Mouse (Mus musculus) c-Kit-positive CD71-positive TER-119-negative erythroid progenitor cells, embryonic 14.5 days (primary cell): Measurements from ENCODE around the gene Cpsf3.

ENCODE experiments used
- DNase-seq: peaks from one replicate; pipeline ENCODE4 v3.0.0-alpha.2; 2013; ENCODE audit warnings: low read depth

Cpsf3 gene

DNA sequence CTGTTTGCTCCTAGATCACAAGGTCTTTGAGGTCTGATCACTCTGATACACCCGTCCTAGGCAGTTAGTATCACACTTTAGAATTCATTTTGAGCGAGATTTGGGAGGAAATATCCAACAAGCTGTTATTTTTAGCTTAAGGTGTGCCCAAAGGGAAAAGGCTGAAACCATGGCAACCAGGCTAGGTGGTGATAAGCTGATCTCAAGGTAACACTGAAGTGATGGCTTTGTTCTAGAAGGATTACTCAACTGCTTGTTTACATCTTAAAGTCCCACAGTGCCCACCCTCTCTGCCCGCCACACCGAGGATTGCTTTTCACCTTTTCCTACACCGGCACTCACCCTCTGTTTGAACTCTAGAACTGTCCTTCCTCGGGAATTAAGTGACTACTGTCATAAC, 4.5 kb downstream of the Cpsf3 start:
- DNase-seq, result no peak

GRCm38 (mm10) chr12:21298856-21299255, 13.7 kb downstream of the Cpsf3 start:
- no peak for DNase-seq

DNA sequence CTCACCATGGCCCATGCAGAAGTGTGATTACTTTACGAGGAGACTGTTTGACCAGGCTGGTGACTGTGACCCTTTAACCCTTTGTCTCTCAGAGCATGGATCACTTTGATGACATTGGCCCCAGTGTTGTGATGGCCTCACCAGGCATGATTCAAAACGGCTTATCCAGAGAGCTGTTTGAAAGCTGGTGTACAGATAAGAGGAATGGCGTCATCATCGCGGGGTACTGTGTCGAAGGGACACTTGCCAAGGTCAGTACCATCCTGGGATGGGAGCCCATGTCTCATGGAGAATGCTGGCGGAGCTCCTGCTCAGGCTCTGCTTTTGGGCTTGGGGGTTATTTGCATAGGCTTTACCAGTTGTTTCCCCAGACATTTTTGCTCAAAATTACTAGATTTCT, 16.1 kb downstream of the Cpsf3 start:
- no peak for DNase-seq

GRCm38 (mm10) chr12:21301932-21302331, 16.7 kb downstream of the Cpsf3 start:
- DNase-seq, result no peak

- peak; percentile 34 for DNase-seq
Measured at GRCm38 (mm10) chr12:21302361-21302783, 17.2 kb downstream of the Cpsf3 start.

DNA sequence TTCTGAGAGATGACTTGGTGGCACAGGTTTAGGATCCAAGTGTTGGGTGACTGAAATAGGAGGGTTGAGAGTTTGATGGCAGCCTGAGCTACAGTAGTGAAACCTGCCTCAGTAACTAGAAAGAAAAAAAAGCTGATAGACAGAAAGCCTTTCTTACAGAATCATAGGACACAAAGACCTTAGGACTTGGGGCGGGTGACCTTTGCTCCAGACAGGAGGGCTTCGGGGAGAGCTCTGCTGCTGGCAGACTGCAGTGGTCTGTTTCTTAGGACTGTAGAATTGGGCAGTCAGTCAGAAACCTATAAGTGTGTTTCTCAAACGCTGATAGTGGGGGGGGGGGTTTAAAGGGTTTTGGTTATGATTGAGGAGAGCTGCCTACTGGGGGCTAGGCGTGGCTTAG, 20.6 kb downstream of the Cpsf3 start:
- DNase-seq, result no peak

DNA sequence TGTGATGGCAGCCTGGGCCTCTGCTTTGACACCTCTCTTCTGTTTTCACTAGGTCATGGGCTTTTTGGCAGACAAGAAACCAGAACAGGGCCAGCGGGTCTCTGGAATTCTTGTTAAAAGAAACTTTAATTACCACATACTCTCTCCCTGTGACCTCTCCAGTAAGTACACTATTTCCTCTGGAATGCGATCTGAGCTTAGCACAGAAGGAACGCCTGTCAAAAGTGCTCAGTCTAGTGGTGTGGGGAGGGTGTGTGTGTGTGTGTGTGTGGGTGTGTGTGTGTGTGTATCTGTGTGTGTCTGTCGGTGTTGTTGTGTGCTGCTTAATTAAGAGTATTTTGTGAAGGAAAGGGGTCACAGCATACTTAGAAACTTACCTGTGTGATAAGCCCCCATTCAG, 21.5 kb downstream of the Cpsf3 start:
- no peak for DNase-seq

DNA sequence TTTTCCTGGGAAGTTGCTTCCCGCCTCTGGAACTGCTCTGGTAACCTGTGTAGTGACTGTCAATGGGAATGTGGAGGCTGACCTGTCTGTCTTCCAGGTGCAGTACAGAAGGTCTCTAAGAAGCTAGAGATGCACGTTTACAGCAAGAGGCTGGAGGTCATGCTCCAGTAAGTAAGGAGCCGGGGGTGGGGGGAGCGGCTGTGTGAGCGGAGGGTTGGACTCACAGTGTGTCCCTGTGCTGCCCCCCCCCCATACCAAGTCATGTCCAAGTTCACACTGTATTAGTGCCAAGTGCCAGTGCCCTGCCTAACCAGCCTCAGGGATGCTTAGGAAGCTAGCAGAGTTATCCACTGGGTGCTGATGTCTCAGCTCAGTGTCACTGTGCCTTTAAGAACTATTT, 27.0 kb downstream of the Cpsf3 start:
- no peak for DNase-seq

DNA sequence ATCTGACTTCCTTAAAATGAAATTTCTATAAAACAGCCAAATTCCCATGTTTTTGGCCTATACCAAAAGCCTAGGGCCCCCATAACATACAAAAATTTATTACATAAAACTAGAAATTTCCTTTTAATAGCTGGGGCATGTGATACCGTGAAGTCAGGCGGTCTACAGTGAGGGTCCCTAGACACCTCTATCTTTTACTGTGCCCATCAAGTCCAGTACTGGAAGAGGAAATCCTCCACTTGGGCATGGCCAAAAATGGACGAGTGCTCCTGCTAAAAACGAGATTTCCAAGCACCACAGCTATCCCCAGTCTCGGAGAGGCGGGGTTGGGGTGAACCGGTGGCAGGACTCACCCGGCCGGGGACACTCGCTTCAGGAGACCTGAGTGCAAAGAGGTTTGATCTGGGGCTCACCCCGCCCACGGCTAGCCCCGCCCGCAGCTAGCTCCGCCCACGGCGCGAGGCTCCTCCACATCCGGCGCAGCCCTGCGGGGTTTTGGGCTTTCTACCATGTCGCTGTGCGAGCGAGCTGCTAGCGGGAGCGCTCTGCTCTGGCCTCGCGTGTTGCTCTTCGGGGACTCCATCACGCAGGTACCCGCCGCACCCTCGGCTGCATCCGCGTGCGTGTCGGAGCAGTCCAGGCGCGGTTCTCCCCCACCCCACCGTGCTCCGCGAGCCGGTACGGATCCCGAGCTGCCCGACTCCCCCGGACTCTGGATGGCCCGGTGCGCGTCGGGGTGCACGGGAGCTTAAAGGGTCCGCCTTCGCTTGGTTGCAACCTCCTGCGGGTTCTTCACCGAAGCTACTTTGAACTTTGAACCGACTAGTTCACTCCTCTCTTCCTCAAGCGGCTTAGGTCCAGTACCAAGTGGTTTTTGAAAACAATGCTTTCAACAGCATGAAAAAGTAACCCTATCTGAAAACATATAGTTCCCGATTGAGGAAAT, 31.0 kb downstream of the Cpsf3 start, which contains the start of gene Iah1:
Gene Iah1 (plus strand): TSS at position 467 of the 946 bp plus-strand sequence.
- peak; percentile 71 for DNase-seq

DNA sequence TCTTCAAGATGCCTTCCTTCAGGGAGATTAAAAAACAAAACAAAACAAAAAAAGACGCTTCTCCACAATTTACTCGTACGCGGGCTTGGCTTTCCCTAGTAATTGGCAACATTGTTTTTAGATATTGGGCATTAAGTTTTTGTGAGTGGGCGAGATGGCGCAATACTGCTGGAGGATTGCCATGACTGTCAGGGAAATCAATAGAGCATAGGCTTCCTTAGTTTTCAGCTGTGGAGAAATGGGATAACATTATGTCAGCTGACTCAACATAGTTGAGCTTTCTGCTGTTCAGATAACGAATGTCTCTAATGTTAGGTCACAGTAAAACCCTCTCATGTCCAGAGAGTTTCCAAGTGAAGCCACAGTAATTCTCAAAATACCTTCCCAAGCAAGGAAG, 31.7 kb downstream of the Cpsf3 start:
- no peak for DNase-seq

DNA sequence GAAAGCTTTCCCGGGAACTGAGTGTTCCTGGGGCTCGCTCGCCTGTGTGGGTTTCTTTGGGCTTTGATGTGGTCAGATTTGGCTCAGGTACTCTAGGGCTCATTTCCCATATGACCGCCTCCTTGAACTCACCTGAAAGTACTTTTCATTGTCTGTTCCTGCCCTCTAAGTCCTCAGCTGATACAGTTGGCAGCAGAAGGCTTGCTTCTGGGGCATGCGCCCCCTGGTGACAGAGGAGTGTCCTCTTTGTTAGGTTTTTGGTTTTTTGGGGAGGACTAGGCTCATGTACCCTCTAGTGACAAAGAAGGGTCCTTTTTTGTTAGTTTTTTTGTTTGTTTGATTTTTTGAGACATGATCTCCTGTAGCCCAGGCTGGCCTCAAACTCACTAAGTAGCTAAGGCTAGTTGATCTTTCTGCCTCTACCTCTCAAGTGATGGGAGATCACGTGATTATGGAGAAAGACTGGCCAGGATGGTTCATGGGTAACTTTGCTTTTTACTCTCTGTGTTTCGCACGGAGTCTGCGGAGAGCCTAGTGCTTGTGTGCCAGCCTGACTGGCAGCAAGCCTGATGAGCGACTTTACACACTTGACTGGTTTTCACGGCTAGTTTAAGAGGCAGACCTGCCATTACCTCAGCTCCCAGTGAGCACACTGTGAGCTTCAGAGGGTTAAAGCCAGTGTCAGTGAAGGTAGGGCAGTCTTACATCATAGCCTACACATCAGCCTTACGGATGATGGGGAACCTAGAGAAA, 33.1 kb downstream of the Cpsf3 start:
- DNase-seq, result peak; percentile 66

- no peak for DNase-seq
Measured at GRCm38 (mm10) chr12:21320317-21320716, 35.1 kb downstream of the Cpsf3 start.

GRCm38 (mm10) chr12:21321170-21321569, 36.0 kb downstream of the Cpsf3 start:
- DNase-seq, result no peak

DNA sequence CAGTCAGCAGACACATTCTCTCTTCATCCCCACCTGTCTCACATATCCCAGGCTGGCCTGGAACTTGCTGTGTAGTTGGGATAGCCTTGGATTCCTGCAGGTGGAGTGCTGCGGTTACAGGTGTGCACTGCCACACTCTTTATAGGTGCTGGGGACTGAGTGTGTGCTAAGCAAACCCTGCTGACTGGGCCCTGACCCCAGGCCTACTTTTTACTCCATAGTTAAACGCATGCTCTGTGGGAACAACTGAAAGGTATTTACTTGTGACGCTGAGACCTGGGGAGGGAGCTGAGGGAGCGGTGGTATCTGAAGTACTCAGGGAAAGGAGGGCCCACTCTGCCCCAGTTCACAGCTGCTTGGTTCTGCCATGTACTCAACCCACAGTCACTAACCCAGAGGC, 37.1 kb downstream of the Cpsf3 start:
- DNase-seq, result no peak

GRCm38 (mm10) chr12:21322856-21323255, 37.7 kb downstream of the Cpsf3 start:
- DNase-seq, result no peak

DNA sequence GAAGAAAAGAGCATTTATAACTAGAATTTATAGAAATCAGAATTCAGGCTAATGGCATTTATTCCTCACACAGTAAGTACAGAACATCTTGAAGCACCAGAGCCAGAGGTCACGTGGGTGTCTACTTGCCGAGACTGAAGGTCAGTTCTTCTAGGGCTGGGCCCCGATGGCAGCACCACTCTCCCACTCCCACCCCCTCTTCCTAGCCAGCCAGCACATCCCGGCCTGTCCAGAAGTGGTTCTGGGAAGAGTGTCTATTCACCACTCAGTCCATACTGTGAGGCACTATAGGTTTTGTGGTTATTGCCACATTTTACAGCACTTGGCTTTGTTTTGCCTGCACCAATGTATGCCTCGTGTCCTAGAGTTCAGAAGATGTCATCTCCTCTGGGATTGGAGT, 38.9 kb downstream of the Cpsf3 start:
- DNase-seq, result no peak

- DNase-seq, result no peak
Measured at GRCm38 (mm10) chr12:21325266-21325665, 40.1 kb downstream of the Cpsf3 start.

- DNase-seq, result no peak
Measured at GRCm38 (mm10) chr12:21326325-21326724, 41.1 kb downstream of the Cpsf3 start.

GRCm38 (mm10) chr12:21329661-21330400, 44.6 kb downstream of the Cpsf3 start:
- no peak for DNase-seq

- no peak for DNase-seq
Measured at GRCm38 (mm10) chr12:21330961-21331576, 45.9 kb downstream of the Cpsf3 start.

GRCm38 (mm10) chr12:21331711-21332110, 46.5 kb downstream of the Cpsf3 start:
- DNase-seq, result no peak

- DNase-seq, result no peak
Measured at GRCm38 (mm10) chr12:21333021-21333420, 47.8 kb downstream of the Cpsf3 start.
